Mouse (Mus musculus) cortical plate, adult 2 months (tissue): ENCODE data around the gene Clint1.

Experiments used
- CTCF ChIP-seq: fragments of 200-500 bp; IDR thresholded peaks from 2 replicates; pipeline ENCODE4 v1.5.1; 2011; ENCODE audit warnings: mild to moderate bottlenecking, control low read depth, low read length; ENCODE audit not compliant: insufficient read depth; ENCODE audit errors: extremely low read depth
- POLR2A ChIP-seq: fragments of 200-500 bp; IDR thresholded peaks from 2 replicates; pipeline ENCODE4 v1.6.1; 2011; ENCODE audit warnings: mild to moderate bottlenecking, low read length, control low read depth; ENCODE audit not compliant: insufficient read depth; ENCODE audit errors: extremely low read depth

DNA sequence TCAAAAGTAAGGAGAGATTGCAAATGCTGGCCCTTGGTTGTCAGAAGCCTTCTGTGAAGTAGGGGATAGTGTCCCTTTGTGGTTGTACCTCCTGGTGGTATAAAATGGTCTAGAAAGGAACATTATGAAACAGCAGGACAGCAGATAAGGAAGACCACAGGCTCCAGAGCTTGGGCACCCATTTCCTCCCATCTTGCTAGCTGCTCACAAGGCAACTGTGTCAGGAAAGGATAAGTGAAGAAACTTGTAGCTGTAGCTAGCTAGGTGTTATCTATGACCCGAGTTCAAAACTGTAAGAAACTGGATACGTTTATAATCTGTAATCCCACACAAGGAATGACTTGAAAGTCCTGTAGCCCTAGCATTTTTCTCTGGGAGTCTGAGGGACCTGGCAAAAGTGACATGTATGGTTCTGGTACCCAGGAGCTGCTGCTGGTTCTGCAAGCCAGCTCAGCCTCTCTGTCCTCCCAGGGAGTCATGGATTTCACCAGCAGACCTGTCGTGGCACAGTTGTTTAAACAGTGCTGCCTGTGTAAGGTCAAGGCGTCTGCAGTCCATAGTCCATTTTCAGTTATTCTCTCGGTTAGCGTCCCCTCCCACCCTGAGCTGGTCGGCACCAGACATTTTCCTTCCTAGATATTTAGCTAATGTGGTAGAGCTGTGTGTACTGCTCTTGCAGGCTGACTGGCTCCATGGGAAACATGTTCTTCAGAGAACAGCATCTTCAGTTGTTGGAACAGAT, 3.7 kb downstream of the Clint1 start:
- TF ChIP-seq CTCF = no peak
- no peak for TF ChIP-seq POLR2A
